Mouse (Mus musculus): Measurements from ENCODE around the gene Esf1.

- TF ChIP-seq POLR2A (IDR thresholded peaks at IDR 0.05; ENCODE audit: borderline replicate concordance, insufficient read depth, low read length): no peak
- TF ChIP-seq CTCF (IDR thresholded peaks at IDR 0.05; ENCODE audit: borderline replicate concordance, insufficient read depth, low read depth, low read length): no peak
Observed at GRCm38 (mm10) chr2:140215415-140215814, 45.1 kb upstream of the Esf1 start.
